Mouse (Mus musculus) left cerebral cortex, adult 11 months (tissue): ENCODE data around the gene Nrp2.

Source experiments
- DNase-seq: peaks from one replicate; pipeline ENCODE4 v3.0.0; 2022; ENCODE audit warnings: low spot score

Gene Nrp2

GRCm38 (mm10) chr1:62860327-62860726 is 157.2 kb downstream of the Nrp2 start:
- no peak for DNase-seq

GRCm38 (mm10) chr1:62860788-62861187 is 157.7 kb downstream of the Nrp2 start:
- no peak for DNase-seq
